Mouse (Mus musculus) granulocyte monocyte progenitor cell, adult 5-6 weeks (primary cell): ENCODE measurements at regions not wholly inside any gene's neighbourhood (a gene's known extent, or its start where the extent isn't known, plus 50 kb on each side); places are given as distances from the start of the nearest gene placed in this dataset.
"Not testable (repeated sequence)": the region's sequence is repeated elsewhere in the genome, so short reads cannot be mapped to it uniquely, and the experiment has no call there.

Experiments used
- ATAC-seq: replicated peaks from 2 replicates; pipeline ENCODE4 v1.8.0; 2016; ENCODE audit warnings: mild to moderate bottlenecking, moderate TSS enrichment, inconsistent platforms; ENCODE audit not compliant: poor library complexity, severe bottlenecking

- ATAC-seq = no peak
Observed at GRCm38 (mm10) chr11:40536236-40536765, 158.7 kb downstream of the Mat2b start.

- no peak for ATAC-seq
Observed at GRCm38 (mm10) chr11:40510325-40511239, 184.4 kb downstream of the Mat2b start.

GRCm38 (mm10) chr11:40491599-40491998, 203.4 kb downstream of the Mat2b start:
- ATAC-seq = no peak

- not testable (repeated sequence) for ATAC-seq
Observed at GRCm38 (mm10) chr11:40478171-40478570, 216.8 kb downstream of the Mat2b start.

GRCm38 (mm10) chr11:40477294-40477693, 217.7 kb downstream of the Mat2b start:
- no peak for ATAC-seq

- no peak for ATAC-seq
Observed at GRCm38 (mm10) chr11:40469080-40469705, 225.8 kb downstream of the Mat2b start.

- no peak for ATAC-seq
Observed at GRCm38 (mm10) chr11:40456571-40456970, 238.4 kb downstream of the Mat2b start.

- not testable (repeated sequence) for ATAC-seq
Observed at GRCm38 (mm10) chr11:40454994-40455393, 240.0 kb downstream of the Mat2b start.

GRCm38 (mm10) chr11:40446846-40447245, 248.2 kb downstream of the Mat2b start:
- no peak for ATAC-seq

- ATAC-seq = no peak
Observed at GRCm38 (mm10) chr11:40434002-40434401, 261.0 kb downstream of the Mat2b start.

- ATAC-seq = no peak
Observed at GRCm38 (mm10) chr11:40428858-40429257, 266.1 kb downstream of the Mat2b start.

GRCm38 (mm10) chr11:40424316-40424715, 270.7 kb downstream of the Mat2b start:
- ATAC-seq = no peak

GRCm38 (mm10) chr11:40407571-40407970, 287.4 kb downstream of the Mat2b start:
- no peak for ATAC-seq

GRCm38 (mm10) chr11:40402249-40402648, 292.8 kb downstream of the Mat2b start:
- peak; percentile 58 for ATAC-seq

- ATAC-seq = no peak
Observed at GRCm38 (mm10) chr11:40397453-40398104, 297.4 kb downstream of the Mat2b start.

GRCm38 (mm10) chr11:40395331-40395730, 299.7 kb downstream of the Mat2b start:
- ATAC-seq = no peak

GRCm38 (mm10) chr11:40394864-40395266, 300.1 kb downstream of the Mat2b start:
- no peak for ATAC-seq

- no peak for ATAC-seq
Observed at GRCm38 (mm10) chr11:40394283-40394758, 300.7 kb downstream of the Mat2b start.

- no peak for ATAC-seq
Observed at GRCm38 (mm10) chr11:40380696-40381095, 314.3 kb downstream of the Mat2b start.

GRCm38 (mm10) chr11:40371696-40372095, 323.3 kb downstream of the Mat2b start:
- ATAC-seq = no peak

- ATAC-seq = no peak
Observed at GRCm38 (mm10) chr11:40366573-40366972, 328.4 kb downstream of the Mat2b start.
